ENCODE assay signal across 25 mouse cellular contexts in genomic region chr2:153642999-153643398, GRCm38 (mm10). TPM values are rescaled to one million over a fixed set of nuclear protein-coding genes. Genes with fewer than 3 reads are reported as not detected.
A peak's percentile ranks its signal among the peaks of the same experiment; 100 is the strongest.
DNase-seq lines count a peak whose midpoint lies in the region; TF ChIP-seq lines count a peak whose summit lies in the region.
"Had no signal": no experiment of that assay in that cellular context is flagged by ENCODE, and none has a peak within 500 bp of the region (broad histone marks: within the 10 kb centered on the region; RNA-seq: fewer than 3 reads in every experiment).

No protein-coding gene starts in this region.

- TF ChIP-seq EP300 in ES-Bruce4 (IDR thresholded peaks at IDR 0.05; ENCODE audit: insufficient read depth, low read depth, low read length), result peak; percentile 84
- no peak for TF ChIP-seq EP300 in heart, adult 2 months (IDR thresholded peaks at IDR 0.05; ENCODE audit: insufficient read depth, low read depth, low read length)

- DNase-seq in ES-E14 (ENCODE audit: low read depth, low spot score), result no peak
- DNase-seq in ZHBTc4 (ENCODE audit: low read depth, low spot score), result peak; percentile 73
- no peak for DNase-seq in left cerebral cortex, postnatal 4 days
- DNase-seq in urinary bladder, postnatal 10 days (ENCODE audit: low spot score), result no peak
- no peak for DNase-seq in heart, adult 2 months
- DNase-seq: adrenal gland, adult 8-10 months; adrenal gland, postnatal 14 days; adrenal gland, postnatal 36 days; cerebellum, adult 11-12 months; cerebellum, adult 2 months; cerebellum, adult 9-10 months; cerebellum, postnatal 10 days; cerebellum, postnatal 25 days; forebrain, postnatal 0 days had no signal

- no peaks in the 10 kb centered on the region for H3K79me2 ChIP-seq in heart, adult 2 months (replicated peaks; ENCODE audit: control insufficient read depth, insufficient read depth, low read length)

- H3K4me1 ChIP-seq in ES-Bruce4 (ENCODE audit: control insufficient read depth, insufficient read depth, low read length) (peaks cover 11% of the 10 kb centered on the region), ES-E14 (ENCODE audit: control insufficient read depth in 2 of 2, insufficient read depth in 2 of 2, low read length in 2 of 2, poor library complexity in 1 of 2) (peaks cover 7 to 23% of the 10 kb centered on the region in 2 experiments)
- no peaks in the 10 kb centered on the region for H3K4me1 ChIP-seq in heart, adult 2 months (ENCODE audit: control insufficient read depth, insufficient read depth, low read length)
- H3K4me1 ChIP-seq: embryonic facial prominence, embryonic 12.5 days; forebrain, embryonic 13.5 days; forebrain, embryonic 15.5 days had no signal

- WGBS in heart, adult 2 months, result 58% methylated on average over 6 of the region's 6 CpGs

- no peak for TF ChIP-seq CTCF in ES-Bruce4 (IDR thresholded peaks at IDR 0.05; ENCODE audit: low read depth, low read length)
- TF ChIP-seq CTCF in heart, adult 2 months (IDR thresholded peaks at IDR 0.05), result no peak

- in situ Hi-C loops in ES-E14 (cut with MboI; ENCODE audit: low sequenced_read_pairs in 2 of 2, unreplicated experiment in 2 of 2), result no loop called here

- intact Hi-C loops in left cerebral cortex, postnatal 4 days (cut with DNase I), result no loop called here
- intact Hi-C loops in heart, adult 2 months (cut with DNase I), result no loop called here

- H3K36me3 ChIP-seq in ES-Bruce4 (ENCODE audit: control insufficient read depth, insufficient read depth, low read length, poor library complexity, severe bottlenecking) (no peaks in the 10 kb centered on the region), ES-E14 (ENCODE audit: control insufficient read depth, insufficient read depth, low read length, poor library complexity, severe bottlenecking) (no peaks in the 10 kb centered on the region)
- H3K36me3 ChIP-seq in heart, adult 2 months (ENCODE audit: control insufficient read depth, insufficient read depth, low read length), result no peaks in the 10 kb centered on the region
- H3K36me3 ChIP-seq: embryonic facial prominence, embryonic 10.5 days; embryonic facial prominence, embryonic 12.5 days; forebrain, embryonic 15.5 days; G1E had no signal

- TF ChIP-seq POLR2A in ES-Bruce4 (IDR thresholded peaks at IDR 0.05; ENCODE audit: insufficient read depth, low read length), result no peak
- no peak for TF ChIP-seq POLR2A in heart, adult 2 months (IDR thresholded peaks at IDR 0.05; ENCODE audit: insufficient read depth, low read depth, low read length)

- H3K27me3 ChIP-seq in ES-Bruce4 (ENCODE audit: control insufficient read depth, insufficient read depth, low read length, poor library complexity, severe bottlenecking), result no peaks in the 10 kb centered on the region
- H3K27me3 ChIP-seq in heart, adult 2 months (ENCODE audit: control insufficient read depth, insufficient read depth, low read length), result no peaks in the 10 kb centered on the region
- H3K27me3 ChIP-seq: embryonic facial prominence, embryonic 12.5 days; forebrain, embryonic 13.5 days; forebrain, embryonic 15.5 days had no signal

- H3K4me3 ChIP-seq in ES-Bruce4 (ENCODE audit: low read depth, low read length) (no peak overlapping the region), ES-E14 (ENCODE audit: insufficient read depth in 1 of 2, low read depth in 1 of 2, low read length in 2 of 2, poor library complexity in 1 of 2, severe bottlenecking in 1 of 2) (no peak overlapping the region)
- no peak overlapping the region for H3K4me3 ChIP-seq in heart, adult 2 months
- H3K4me3 ChIP-seq: embryonic facial prominence, embryonic 10.5 days; embryonic facial prominence, embryonic 12.5 days; forebrain, embryonic 13.5 days; forebrain, embryonic 15.5 days had no signal

- H3K27ac ChIP-seq in ES-Bruce4 (ENCODE audit: insufficient read depth, low read length), result peak overlapping the region; percentile 2; the same call in 1 of the 2 replicates
- H3K27ac ChIP-seq in ES-E14 (ENCODE audit: insufficient read depth, low read depth, low read length, poor library complexity, severe bottlenecking), result peak overlapping the region; percentile 91
- H3K27ac ChIP-seq in heart, adult 2 months, result no peak overlapping the region
- H3K27ac ChIP-seq: embryonic facial prominence, embryonic 10.5 days; embryonic facial prominence, embryonic 12.5 days; forebrain, embryonic 13.5 days; forebrain, embryonic 15.5 days had no signal

- H3K9me3 ChIP-seq in ES-Bruce4 (replicated peaks; ENCODE audit: control insufficient read depth, insufficient read depth, low read length, poor library complexity, severe bottlenecking) (no peaks in the 10 kb centered on the region), ES-E14 (ENCODE audit: control insufficient read depth, insufficient read depth, low read depth, low read length) (no peaks in the 10 kb centered on the region)
- H3K9me3 ChIP-seq: embryonic facial prominence, embryonic 10.5 days; embryonic facial prominence, embryonic 12.5 days; forebrain, embryonic 13.5 days; forebrain, embryonic 15.5 days; G1E had no signal

- H3K9ac ChIP-seq in ES-Bruce4 (ENCODE audit: low read depth, poor library complexity, severe bottlenecking), result no peak overlapping the region
- no peak overlapping the region for H3K9ac ChIP-seq in ES-E14 (ENCODE audit: insufficient read depth, low read depth, low read length, poor library complexity, severe bottlenecking)
- H3K9ac ChIP-seq in heart, adult 2 months (ENCODE audit: low read depth, low read length), result no peak overlapping the region
- H3K9ac ChIP-seq: embryonic facial prominence, embryonic 12.5 days; forebrain, embryonic 13.5 days; forebrain, embryonic 15.5 days; forebrain, postnatal 0 days had no signal

TF ChIP-seq in ES-E14, 5 proteins besides CTCF, POLR2A, EP300 and RAD21:
- 0 out of 2 replicates have a peak, but pooled peaks have one; percentile 47 for TF ChIP-seq MAFK (IDR thresholded peaks at IDR 0.05; ENCODE audit: insufficient read depth, low read depth, low read length)
- no peak for TF ChIP-seq ZNF384 (IDR thresholded peaks at IDR 0.05; ENCODE audit: low read depth, low read length)

RNA-seq across cellular contexts. Expression of gene Dnmt3b, which starts 6.3 kb away (rescaled TPM):
- polyA plus RNA-seq in ES-Bruce4 (2011; ENCODE audit: insufficient read depth, insufficient read length, low read depth, missing spikeins), result 105 and 112 TPM in 2 replicates
- total RNA-seq in ES-E14 (2012; rRNA removed), result 136 and 183 TPM in 2 replicates
- 1 to 10 TPM; 2.8 to 4.0 TPM for total RNA-seq in left cerebral cortex, postnatal 4 days (2021)
- total RNA-seq in heart, adult 2 months (2021), result 1 to 10 TPM; 1.0 to 1.6 TPM
- polyA plus RNA-seq in heart, adult 2 months (2012; rRNA removed), result 0.84 and 1.8 TPM in 2 replicates

RNA-seq across cellular contexts. Expression of gene Commd7, which starts 10.4 kb away (rescaled TPM):
- polyA plus RNA-seq in ES-Bruce4 (2011; ENCODE audit: insufficient read depth, insufficient read length, low read depth, missing spikeins), result 16.5 and 18.0 TPM in 2 replicates
- 9.1 and 12.7 TPM in 2 replicates for total RNA-seq in ES-E14 (2012; rRNA removed)
- 10 to 100 TPM; 48.2 to 50.9 TPM for total RNA-seq in left cerebral cortex, postnatal 4 days (2021)
- total RNA-seq in heart, adult 2 months (2021), result 10 to 100 TPM; 12.3 to 13.2 TPM
- 11.2 and 12.4 TPM in 2 replicates for polyA plus RNA-seq in heart, adult 2 months (2012; rRNA removed)

RNA-seq across cellular contexts. Expression of gene Dnmt3c, which starts 53.5 kb away (rescaled TPM):
- 5.5 and 5.6 TPM in 2 replicates for polyA plus RNA-seq in ES-Bruce4 (2011; ENCODE audit: insufficient read depth, insufficient read length, low read depth, missing spikeins)
- 0.27 TPM in 1 of 2 replicates, not detected in the other for total RNA-seq in ES-E14 (2012; rRNA removed)
- total RNA-seq in left cerebral cortex, postnatal 4 days (2021), result not detected
- not detected for total RNA-seq in heart, adult 2 months (2021)
- polyA plus RNA-seq in heart, adult 2 months (2012; rRNA removed), result not detected in 2 replicates
- total RNA-seq: adrenal gland, adult 18-20 months; adrenal gland, adult 8-10 months; adrenal gland, postnatal 14 days; adrenal gland, postnatal 36 days; forebrain, postnatal 0 days; G1E had no signal
- polyA plus RNA-seq: activated CD4-positive, CD25-positive, alpha-beta regulatory T cell, adult 4 months; CD4-positive, CD25-positive, alpha-beta regulatory T cell, adult 4 months; embryonic facial prominence, embryonic 10.5 days; embryonic facial prominence, embryonic 12.5 days; embryonic facial prominence, embryonic 14.5 days; forebrain, embryonic 11.5 days; forebrain, embryonic 13.5 days; forebrain, embryonic 15.5 days; forebrain, postnatal 0 days had no signal

Comparison
In these comparisons a context has a peak if more than half of its experiments do, and no peak if none do; other contexts are left out.
1. RNA of gene Dnmt3b, which starts 6.3 kb away (total RNA-seq): 136 to 183 TPM in ES-E14; 2.8 to 4.0 TPM in left cerebral cortex, postnatal 4 days and 1.0 to 1.6 TPM in heart, adult 2 months; every median in the first group is over 10 times any median in the second.